Mouse (Mus musculus): ENCODE measurements at regions not wholly inside any gene's neighbourhood (a gene's known extent, or its start where the extent isn't known, plus 50 kb on each side); places are given as distances from the start of the nearest gene placed in this dataset.

- TF ChIP-seq CTCF (conservative IDR thresholded peaks at IDR 0.05; ENCODE audit: low read length) (no peak), POU5F1 (IDR thresholded peaks at IDR 0.05; ENCODE audit: borderline replicate concordance, low read length) (no peak)
Measured at GRCm38 (mm10) chr10:17202556-17203415, 520.2 kb upstream of the Cited2 start.
